Mouse (Mus musculus) myocyte (in vitro differentiated cells): ENCODE results near the gene Clstn2. TPM values are rescaled to one million over a fixed set of nuclear protein-coding genes. Genes with fewer than 3 reads are reported as not detected.

ENCODE experiments used
- H3K27me3 ChIP-seq: one replicate; pipeline ENCODE4 v1.6.1; 2011; ENCODE audit not compliant: control insufficient read depth, insufficient read depth, insufficient read length
- H3K36me3 ChIP-seq: one replicate; pipeline ENCODE4 v1.6.1; 2011; ENCODE audit not compliant: control insufficient read depth, insufficient read depth
- H3K4me2 ChIP-seq: one replicate; pipeline ENCODE4 v1.6.1; 2011; ENCODE audit warnings: low read depth, control low read depth
- H3K4me3 ChIP-seq: one replicate; pipeline ENCODE4 v1.5.1; 2011; ENCODE audit warnings: mild to moderate bottlenecking, control low read depth, moderate library complexity
- H3K79me2 ChIP-seq: one replicate; pipeline ENCODE4 v1.6.1; 2011; ENCODE audit not compliant: control insufficient read depth, insufficient read depth
- H3ac ChIP-seq: one replicate; pipeline ENCODE4 v1.6.1; 2011; ENCODE audit not compliant: control insufficient read depth, insufficient read length
- CEBPB ChIP-seq: IDR thresholded peaks from 2 replicates; pipeline ENCODE4 v1.6.1; 2011; ENCODE audit warnings: mild to moderate bottlenecking, moderate library complexity; ENCODE audit not compliant: poor library complexity, insufficient read depth, severe bottlenecking
- E2F4 ChIP-seq: IDR thresholded peaks from one replicate; pipeline ENCODE4 v1.6.1; 2011; ENCODE audit warnings: mild to moderate bottlenecking, control low read depth, moderate library complexity; ENCODE audit not compliant: insufficient read depth
- MAX ChIP-seq: IDR thresholded peaks from one replicate; pipeline ENCODE4 v1.6.1; 2011; ENCODE audit warnings: low read depth, mild to moderate bottlenecking, control low read depth
- MYOD1 ChIP-seq, 3 experiments: IDR thresholded peaks; one replicate each; pipeline ENCODE4 v1.6.1; 2011; ENCODE audit warnings: control low read depth in 2 of 3, low read depth in 2 of 3, mild to moderate bottlenecking in 2 of 3, moderate library complexity in 1 of 3; ENCODE audit not compliant: insufficient read length in 2 of 3, control insufficient read depth in 1 of 3
- MYOG ChIP-seq, 3 experiments: IDR thresholded peaks; one replicate each; pipeline ENCODE4 v1.6.1; 2011; ENCODE audit warnings: control low read depth in 2 of 3, low read depth in 2 of 3, mild to moderate bottlenecking in 2 of 3; ENCODE audit not compliant: insufficient read length in 2 of 3, control insufficient read depth in 1 of 3, insufficient read depth in 1 of 3
- POLR2A ChIP-seq: IDR thresholded peaks from one replicate; pipeline ENCODE4 v1.6.1; 2011; ENCODE audit warnings: low read depth, mild to moderate bottlenecking, control low read depth, moderate library complexity; ENCODE audit not compliant: insufficient read length
- POLR2AphosphoS2 ChIP-seq: IDR thresholded peaks from one replicate; pipeline ENCODE4 v1.6.1; 2011; ENCODE audit warnings: low read depth, control low read depth; ENCODE audit not compliant: insufficient read length
- REST ChIP-seq: IDR thresholded peaks from one replicate; pipeline ENCODE4 v1.6.1; 2011; ENCODE audit warnings: mild to moderate bottlenecking, control low read depth, moderate library complexity; ENCODE audit not compliant: insufficient read depth, insufficient read length
- SRF ChIP-seq: IDR thresholded peaks from one replicate; pipeline ENCODE4 v1.6.1; 2011; ENCODE audit warnings: low read depth; ENCODE audit not compliant: control insufficient read depth, insufficient read length
- TCF12 ChIP-seq: IDR thresholded peaks from one replicate; pipeline ENCODE4 v1.6.1; 2011; ENCODE audit warnings: mild to moderate bottlenecking, control low read depth; ENCODE audit not compliant: poor library complexity, insufficient read depth, severe bottlenecking
- TCF3 ChIP-seq: IDR thresholded peaks from one replicate; pipeline ENCODE4 v1.6.1; 2011; ENCODE audit warnings: low read depth, control low read depth; ENCODE audit not compliant: insufficient read length
- USF1 ChIP-seq: IDR thresholded peaks from one replicate; pipeline ENCODE4 v1.6.1; 2011; ENCODE audit warnings: low read depth, mild to moderate bottlenecking, control low read depth, moderate library complexity
- polyA plus RNA-seq: library from polyadenylated mRNA; unstranded; fragments of >200 nt; fragmentation: generic; extraction: Trizol; gene quantifications from one replicate; pipeline ENCODE4 v1.2.1, GENCODE M21; 2012; ENCODE audit warnings: missing spikeins

Clstn2 gene
- polyA plus RNA-seq, 1 experiment, result 0.02 TPM

DNA sequence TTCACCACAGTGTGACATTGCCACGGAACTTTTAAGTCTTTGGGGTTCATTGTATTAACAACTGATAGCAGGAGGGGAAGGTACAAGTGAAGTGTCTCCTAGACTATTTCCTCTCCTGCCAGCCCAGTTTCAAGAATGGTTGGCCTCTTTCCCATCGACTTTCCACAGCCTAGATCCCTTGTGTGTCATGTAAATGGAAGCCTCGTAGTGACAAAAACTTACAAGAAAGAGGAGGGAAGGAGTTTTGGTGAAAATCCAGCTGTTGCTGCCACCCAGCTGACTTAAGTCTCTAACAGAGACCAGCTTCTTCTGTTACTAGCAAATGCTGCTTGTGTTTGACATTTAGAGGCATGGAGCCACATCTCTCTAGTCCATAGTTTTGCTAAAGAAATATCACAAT is 598.3 kb downstream of the Clstn2 start:
- Histone ChIP-seq H3K27me3 (no peaks in the 10 kb centered on the region), H3K36me3 (no peaks in the 10 kb centered on the region), H3ac (no peak overlapping the region), H3K79me2 (no peaks in the 10 kb centered on the region), H3K4me2 (no peak overlapping the region), H3K4me3 (no peak overlapping the region)
- TF ChIP-seq MAX (no peak), USF1 (no peak), POLR2AphosphoS2 (no peak), E2F4 (no peak), SRF (no peak), POLR2A (no peak), TCF3 (no peak), CEBPB (no peak), REST (no peak), TCF12 (no peak), MYOD1 (IDR thresholded peaks at IDR 0.05; ENCODE audit: control insufficient read depth in 1 of 3, insufficient read length in 2 of 3, low read depth in 2 of 3) (no peak), MYOG (IDR thresholded peaks at IDR 0.05; ENCODE audit: control insufficient read depth in 1 of 3, insufficient read depth in 1 of 3, insufficient read length in 2 of 3, low read depth in 2 of 3) (no peak)

DNA sequence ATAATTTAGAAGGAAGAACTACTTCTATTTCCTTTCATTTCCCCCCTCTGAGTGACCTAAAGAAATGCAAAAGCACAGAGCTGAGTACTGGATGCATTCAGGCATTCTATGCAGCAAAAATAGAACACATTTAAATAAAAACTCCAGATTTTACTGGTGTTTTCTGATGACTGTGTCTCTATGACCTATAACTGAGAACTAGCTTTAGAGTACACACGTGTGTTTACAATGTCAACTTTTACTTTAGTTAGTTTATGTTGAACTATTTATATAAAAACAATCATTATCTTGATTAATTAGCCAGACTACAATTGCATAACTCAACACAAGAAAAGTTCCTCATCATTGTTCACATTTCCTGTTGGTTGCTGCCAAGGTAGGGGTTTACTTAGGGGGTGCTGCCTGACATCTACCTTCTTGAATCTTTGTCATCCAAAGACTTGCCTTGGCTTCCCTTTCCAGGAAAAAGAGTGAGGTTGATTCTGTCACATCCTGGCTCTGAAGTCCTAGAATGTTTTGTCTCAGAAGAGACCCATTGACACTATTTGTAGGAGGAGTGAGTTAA is 603.0 kb downstream of the Clstn2 start:
- Histone ChIP-seq H3ac (no peak overlapping the region), H3K36me3 (no peaks in the 10 kb centered on the region)
- TF ChIP-seq MAX (no peak), MYOG (IDR thresholded peaks at IDR 0.05; ENCODE audit: control insufficient read depth in 1 of 3, insufficient read depth in 1 of 3, insufficient read length in 2 of 3, low read depth in 2 of 3) (no peak), REST (no peak), TCF12 (no peak), SRF (no peak), POLR2AphosphoS2 (no peak)

DNA sequence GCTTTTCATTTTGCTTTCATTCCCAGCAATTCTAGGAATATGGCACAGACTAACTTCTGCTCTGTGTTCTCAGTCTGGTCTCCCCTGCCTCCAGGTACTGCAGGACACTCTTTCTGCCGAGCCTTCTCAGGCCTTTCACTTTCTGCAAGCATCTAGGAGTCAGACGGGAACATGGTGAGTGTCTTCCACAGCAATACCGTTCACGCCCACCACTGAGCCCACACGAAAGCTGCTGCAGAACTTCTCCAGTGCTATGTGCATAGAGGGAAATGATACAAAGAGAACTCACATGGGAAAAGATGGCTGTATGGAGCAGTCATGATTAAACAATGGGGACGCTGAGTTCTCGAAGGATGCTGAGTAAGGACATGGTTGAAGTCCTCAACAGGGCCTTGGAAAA is 604.9 kb downstream of the Clstn2 start:
- no peak overlapping the region for H3K4me3 ChIP-seq
- no peaks in the 10 kb centered on the region for H3K79me2 ChIP-seq
- H3K36me3 ChIP-seq, result no peaks in the 10 kb centered on the region
- no peak overlapping the region for H3ac ChIP-seq
- H3K4me2 ChIP-seq, result no peak overlapping the region
- H3K27me3 ChIP-seq, result no peaks in the 10 kb centered on the region
- no peak for TF ChIP-seq MYOD1 (IDR thresholded peaks at IDR 0.05; ENCODE audit: control insufficient read depth in 1 of 3, insufficient read length in 2 of 3, low read depth in 2 of 3)
- no peak for TF ChIP-seq SRF
- no peak for TF ChIP-seq MYOG (IDR thresholded peaks at IDR 0.05; ENCODE audit: control insufficient read depth in 1 of 3, insufficient read depth in 1 of 3, insufficient read length in 2 of 3, low read depth in 2 of 3)
- no peak for TF ChIP-seq TCF12
- TF ChIP-seq REST, result no peak
- no peak for TF ChIP-seq E2F4
- TF ChIP-seq CEBPB, result no peak
- no peak for TF ChIP-seq POLR2AphosphoS2
- TF ChIP-seq TCF3, result no peak
- no peak for TF ChIP-seq MAX
- no peak for TF ChIP-seq POLR2A
- TF ChIP-seq USF1, result no peak

More for the DNA sequence above, 603.0 kb downstream of the Clstn2 start:
- Histone ChIP-seq H3K79me2 (no peaks in the 10 kb centered on the region), H3K4me2 (no peak overlapping the region), H3K27me3 (no peaks in the 10 kb centered on the region), H3K4me3 (no peak overlapping the region)

DNA sequence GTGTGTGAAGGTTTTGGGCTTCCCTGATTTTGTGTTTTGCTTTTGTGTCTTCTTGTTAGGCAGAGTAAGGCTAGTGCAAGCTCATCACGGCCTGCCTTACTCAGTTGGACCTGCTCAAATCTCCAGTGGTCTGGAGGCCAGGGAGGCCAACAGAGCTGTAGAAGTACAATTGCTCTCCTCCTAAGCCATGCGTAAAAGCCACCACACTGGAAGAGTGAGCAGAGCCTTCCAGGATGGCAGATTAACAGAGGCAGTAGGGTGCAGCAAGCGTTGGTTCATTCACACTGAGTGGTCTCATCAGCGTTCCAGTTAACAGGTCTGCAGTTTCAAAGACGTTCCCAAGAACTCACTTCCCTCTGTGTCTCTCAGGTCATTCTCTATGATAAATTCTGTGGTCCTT is 612.1 kb downstream of the Clstn2 start:
- no peaks in the 10 kb centered on the region for H3K36me3 ChIP-seq
- no peaks in the 10 kb centered on the region for H3K27me3 ChIP-seq
- no peak overlapping the region for H3K4me2 ChIP-seq
- H3K79me2 ChIP-seq, result no peaks in the 10 kb centered on the region
- TF ChIP-seq MAX (no peak), TCF3 (no peak), MYOG (IDR thresholded peaks at IDR 0.05; ENCODE audit: control insufficient read depth in 1 of 3, insufficient read depth in 1 of 3, insufficient read length in 2 of 3, low read depth in 2 of 3) (no peak), SRF (no peak), TCF12 (no peak), POLR2AphosphoS2 (no peak), CEBPB (no peak), POLR2A (no peak), MYOD1 (IDR thresholded peaks at IDR 0.05; ENCODE audit: control insufficient read depth in 1 of 3, insufficient read length in 2 of 3, low read depth in 2 of 3) (no peak), USF1 (no peak)
- H3K4me3 ChIP-seq, result no peak overlapping the region
- H3ac ChIP-seq, result no peak overlapping the region

DNA sequence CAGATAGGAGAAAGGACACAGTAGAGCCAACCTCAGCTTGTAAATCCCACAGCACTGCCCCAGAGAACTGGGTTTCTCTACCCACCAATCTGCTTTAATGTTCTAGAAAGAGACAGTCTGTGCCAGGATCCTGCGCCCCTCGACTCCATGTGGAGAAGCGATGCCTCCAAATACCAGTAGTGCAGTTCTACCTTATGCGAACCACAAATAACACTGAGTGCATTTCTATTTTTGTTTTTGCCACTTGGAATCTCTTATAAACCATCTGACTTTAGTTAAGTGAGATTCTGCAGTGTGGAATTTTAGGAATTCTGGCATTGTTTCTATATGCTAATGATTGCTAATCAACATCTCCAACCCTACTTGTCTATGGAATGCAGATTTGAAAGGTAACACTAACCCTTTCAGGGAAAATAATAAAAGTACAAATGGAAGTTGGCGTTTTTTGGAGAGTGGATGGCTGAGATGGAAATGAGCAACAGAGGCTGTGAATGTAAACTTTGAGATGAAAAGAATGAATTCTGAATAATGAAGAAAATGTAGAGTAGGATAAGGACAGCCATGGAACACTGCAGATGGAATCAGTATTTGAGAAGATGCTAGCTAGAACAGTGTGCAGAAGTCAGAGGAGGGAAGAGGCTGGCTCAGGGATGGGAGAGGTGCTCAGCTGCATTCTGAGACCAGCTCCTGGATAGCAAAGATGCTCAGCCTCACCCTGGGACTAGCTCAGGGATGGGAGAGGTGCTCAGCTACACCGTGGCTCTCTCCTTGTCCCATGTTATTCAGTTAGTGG is 617.9 kb downstream of the Clstn2 start:
- TF ChIP-seq CEBPB, result no peak
- no peak for TF ChIP-seq POLR2AphosphoS2
- TF ChIP-seq REST, result no peak
- H3K4me3 ChIP-seq, result no peak overlapping the region
- no peaks in the 10 kb centered on the region for H3K36me3 ChIP-seq
- H3K27me3 ChIP-seq, result no peaks in the 10 kb centered on the region
- no peaks in the 10 kb centered on the region for H3K79me2 ChIP-seq
- no peak overlapping the region for H3ac ChIP-seq
- no peak overlapping the region for H3K4me2 ChIP-seq
